Mouse (Mus musculus): ENCODE data around the gene Ajm1. TPM values are rescaled to one million over a fixed set of nuclear protein-coding genes. Genes with fewer than 3 reads are reported as not detected.
A peak's percentile ranks its signal among the peaks of the same experiment; 100 is the strongest.
"Not testable (repeated sequence)": the region's sequence is repeated elsewhere in the genome, so short reads cannot be mapped to it uniquely, and the experiment has no call there.

Gene Ajm1
- polyA plus RNA-seq, 1 experiment from 2014 or later: 0.93 TPM

- Histone ChIP-seq H3K4me2 (ENCODE audit: low read depth, low read length) (peak overlapping the region; percentile 92), H3K36me3 (ENCODE audit: control insufficient read depth, insufficient read depth, low read length) (peaks cover 8% of the 10 kb centered on the region; the same call in 1 of the 2 replicates), H3K27ac (ENCODE audit: low read length) (peak overlapping the region; percentile 87), H3K9ac (ENCODE audit: low read depth, low read length) (peak overlapping the region; percentile 95), H3K4me1 (ENCODE audit: control insufficient read depth, insufficient read depth, low read length) (peaks cover 22% of the 10 kb centered on the region), H3K27me3 (replicated peaks; ENCODE audit: control insufficient read depth, insufficient read depth, low read length) (no peaks in the 10 kb centered on the region), H3K9me3 (ENCODE audit: control insufficient read depth, low read length) (no peaks in the 10 kb centered on the region), H3K4me3 (ENCODE audit: low read length) (peak overlapping the region; percentile 96)
- under 1% methylated on average over 24 of the region's 24 CpGs for WGBS
- ATAC-seq: peak; percentile 8
Observed at GRCm38 (mm10) chr2:25557964-25558360, 23.6 kb downstream of the Ajm1 start.

- Histone ChIP-seq H3K4me2 (ENCODE audit: low read depth, low read length) (peak within 1 kb of the TSS; percentile 92), H3K4me1 (ENCODE audit: control insufficient read depth, insufficient read depth, low read length) (peaks cover 18% of the 10 kb centered on the region), H3K36me3 (ENCODE audit: control insufficient read depth, insufficient read depth, low read length) (peaks cover 3% of the 10 kb centered on the region; the same call in 1 of the 2 replicates), H3K27ac (ENCODE audit: low read length) (peak within 1 kb of the TSS; percentile 87), H3K9me3 (ENCODE audit: control insufficient read depth, low read length) (no peaks in the 10 kb centered on the region), H3K9ac (ENCODE audit: low read depth, low read length) (peak within 1 kb of the TSS; percentile 95), H3K27me3 (replicated peaks; ENCODE audit: control insufficient read depth, insufficient read depth, low read length) (no peaks in the 10 kb centered on the region), H3K4me3 (ENCODE audit: low read length) (peak within 1 kb of the TSS; percentile 96)
- WGBS: under 1% methylated on average over 61 of the region's 61 CpGs
- ATAC-seq: peak; percentile 89
Observed at GRCm38 (mm10) chr2:25557221-25557963, 24.2 kb downstream of the Ajm1 start, which contains the start of gene Edf1. TSS of gene Edf1 (plus strand) at chr2:25557847.

GRCm38 (mm10) chr2:25556296-25556695 lies 25.3 kb downstream of the Ajm1 start:
- no peak for ATAC-seq
- Histone ChIP-seq H3K9ac (ENCODE audit: low read depth, low read length) (0 out of 2 replicates have a peak overlapping the region, but pooled peaks have one; percentile 4), H3K27me3 (replicated peaks; ENCODE audit: control insufficient read depth, insufficient read depth, low read length) (no peaks in the 10 kb centered on the region), H3K4me1 (ENCODE audit: control insufficient read depth, insufficient read depth, low read length) (peaks cover 18% of the 10 kb centered on the region), H3K27ac (ENCODE audit: low read length) (no peak overlapping the region), H3K4me2 (ENCODE audit: low read depth, low read length) (peak overlapping the region; percentile 87; the same call in 1 of the 2 replicates), H3K9me3 (ENCODE audit: control insufficient read depth, low read length) (no peaks in the 10 kb centered on the region), H3K36me3 (ENCODE audit: control insufficient read depth, insufficient read depth, low read length) (no peaks in the 10 kb centered on the region), H3K4me3 (ENCODE audit: low read length) (no peak overlapping the region)
- WGBS: 55% methylated on average over 1 of the region's 1 CpGs

GRCm38 (mm10) chr2:25555479-25555878 lies 26.1 kb downstream of the Ajm1 start:
- H3K4me2 ChIP-seq (ENCODE audit: low read depth, low read length); H3K9me3 ChIP-seq (ENCODE audit: control insufficient read depth, low read length); H3K4me3 ChIP-seq (ENCODE audit: low read length); H3K36me3 ChIP-seq (ENCODE audit: control insufficient read depth, insufficient read depth, low read length); ATAC-seq; H3K9ac ChIP-seq (ENCODE audit: low read depth, low read length); H3K27ac ChIP-seq (ENCODE audit: low read length); H3K27me3 ChIP-seq (replicated peaks; ENCODE audit: control insufficient read depth, insufficient read depth, low read length): not testable (repeated sequence)
- 55% methylated on average over 2 of the region's 2 CpGs for WGBS
- peaks cover 18% of the 10 kb centered on the region for H3K4me1 ChIP-seq (ENCODE audit: control insufficient read depth, insufficient read depth, low read length)

- H3K27ac ChIP-seq (ENCODE audit: low read length); ATAC-seq; H3K36me3 ChIP-seq (ENCODE audit: control insufficient read depth, insufficient read depth, low read length); H3K4me3 ChIP-seq (ENCODE audit: low read length); H3K9me3 ChIP-seq (ENCODE audit: control insufficient read depth, low read length); H3K4me1 ChIP-seq (ENCODE audit: control insufficient read depth, insufficient read depth, low read length); H3K9ac ChIP-seq (ENCODE audit: low read depth, low read length); H3K27me3 ChIP-seq (replicated peaks; ENCODE audit: control insufficient read depth, insufficient read depth, low read length); H3K4me2 ChIP-seq (ENCODE audit: low read depth, low read length): not testable (repeated sequence)
- WGBS: 90% methylated on average over 4 of the region's 4 CpGs
Observed at GRCm38 (mm10) chr2:25553171-25553786, 28.3 kb downstream of the Ajm1 start.

DNA sequence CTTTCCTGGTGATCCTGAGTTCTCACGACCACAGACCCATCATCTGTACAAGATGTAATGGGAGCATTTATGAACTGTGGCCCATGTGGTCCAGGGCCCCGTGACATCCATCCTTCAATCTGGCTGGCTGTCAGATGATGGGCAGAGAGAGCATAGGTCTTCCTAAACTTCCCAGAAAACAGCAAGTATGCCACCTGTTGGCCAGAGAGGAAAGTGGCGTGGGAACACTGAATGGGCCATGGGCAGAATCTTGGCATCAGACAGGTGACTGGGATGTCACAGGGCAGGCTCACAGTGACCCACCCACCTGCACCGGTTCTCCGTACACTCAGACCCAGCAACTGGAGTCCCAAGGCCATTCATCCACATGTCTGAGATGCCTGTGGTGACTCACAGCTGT lies 30.4 kb downstream of the Ajm1 start:
- ATAC-seq: no peak
- WGBS: 33% methylated on average over 5 of the region's 5 CpGs
- H3K4me2 ChIP-seq (ENCODE audit: low read depth, low read length): no peak overlapping the region
- no peaks in the 10 kb centered on the region for H3K9me3 ChIP-seq (ENCODE audit: control insufficient read depth, low read length)
- no peaks in the 10 kb centered on the region for H3K4me1 ChIP-seq (ENCODE audit: control insufficient read depth, insufficient read depth, low read length)
- no peaks in the 10 kb centered on the region for H3K27me3 ChIP-seq (replicated peaks; ENCODE audit: control insufficient read depth, insufficient read depth, low read length)
- no peak overlapping the region for H3K27ac ChIP-seq (ENCODE audit: low read length)
- H3K36me3 ChIP-seq (ENCODE audit: control insufficient read depth, insufficient read depth, low read length): no peaks in the 10 kb centered on the region
- no peak overlapping the region for H3K4me3 ChIP-seq (ENCODE audit: low read length)
- H3K9ac ChIP-seq (ENCODE audit: low read depth, low read length): no peak overlapping the region

GRCm38 (mm10) chr2:25549021-25549991 lies 32.3 kb downstream of the Ajm1 start:
- Histone ChIP-seq H3K4me3 (ENCODE audit: low read length) (no peak overlapping the region), H3K27me3 (replicated peaks; ENCODE audit: control insufficient read depth, insufficient read depth, low read length) (no peaks in the 10 kb centered on the region), H3K4me1 (ENCODE audit: control insufficient read depth, insufficient read depth, low read length) (peaks cover 6% of the 10 kb centered on the region), H3K9ac (ENCODE audit: low read depth, low read length) (no peak overlapping the region), H3K27ac (ENCODE audit: low read length) (no peak overlapping the region), H3K36me3 (ENCODE audit: control insufficient read depth, insufficient read depth, low read length) (no peaks in the 10 kb centered on the region), H3K9me3 (ENCODE audit: control insufficient read depth, low read length) (no peaks in the 10 kb centered on the region), H3K4me2 (ENCODE audit: low read depth, low read length) (no peak overlapping the region)
- 70% methylated on average over 9 of the region's 9 CpGs for WGBS
- ATAC-seq: no peak

DNA sequence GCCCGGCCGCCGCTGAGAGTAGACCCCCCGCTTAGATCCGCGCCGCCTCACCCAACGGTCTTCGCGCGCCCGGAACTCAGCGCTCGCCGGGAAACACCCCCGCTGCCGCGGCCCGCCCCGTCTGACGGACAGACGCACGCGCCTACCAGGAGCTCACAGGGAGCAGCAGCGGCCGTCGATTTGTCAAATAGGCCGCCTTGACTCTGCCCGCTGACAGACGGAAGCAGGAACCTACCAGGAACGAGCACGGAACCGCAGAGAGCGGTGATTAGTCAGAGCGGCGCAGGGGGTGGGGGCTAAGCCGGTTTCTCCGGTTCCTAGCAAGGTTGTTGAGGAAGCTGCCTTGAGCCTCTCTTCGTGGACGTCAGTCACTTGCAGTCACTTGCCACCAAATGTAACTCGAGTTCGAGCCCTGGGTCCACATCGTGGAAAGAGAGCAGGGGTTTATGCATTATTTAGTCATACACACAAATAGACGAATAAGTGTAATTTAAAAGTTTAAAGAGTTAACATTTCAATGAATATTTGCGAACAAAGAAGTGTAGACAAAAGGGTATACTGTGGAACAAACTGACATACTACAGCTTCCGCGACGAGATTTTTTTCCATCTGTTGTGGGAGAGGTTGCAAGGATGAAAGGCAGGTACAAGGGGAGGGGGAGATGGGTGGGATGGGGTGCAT lies 34.6 kb downstream of the Ajm1 start, which contains the start of gene Traf2:
Traf2 (minus strand) TSS at position 130 of the 681 bp plus-strand sequence.
- H3K9ac ChIP-seq (ENCODE audit: low read depth, low read length): peak within 1 kb of the TSS; percentile 87
- no peaks in the 10 kb centered on the region for H3K27me3 ChIP-seq (replicated peaks; ENCODE audit: control insufficient read depth, insufficient read depth, low read length)
- H3K27ac ChIP-seq (ENCODE audit: low read length): peak within 1 kb of the TSS; percentile 67
- peak; percentile 100 for ATAC-seq
- H3K36me3 ChIP-seq (ENCODE audit: control insufficient read depth, insufficient read depth, low read length): no peaks in the 10 kb centered on the region
- H3K4me3 ChIP-seq (ENCODE audit: low read length): peak within 1 kb of the TSS; percentile 79
- H3K4me1 ChIP-seq (ENCODE audit: control insufficient read depth, insufficient read depth, low read length): peaks cover 6% of the 10 kb centered on the region
- 2% methylated on average over 48 of the region's 48 CpGs for WGBS
- no peaks in the 10 kb centered on the region for H3K9me3 ChIP-seq (ENCODE audit: control insufficient read depth, low read length)
- H3K4me2 ChIP-seq (ENCODE audit: low read depth, low read length): peak within 1 kb of the TSS; percentile 88
